Mouse (Mus musculus) MEL (cell line): ENCODE data around the gene Unc5b.

ENCODE experiments used
- GATA1 ChIP-seq: IDR thresholded peaks from 2 replicates; pipeline ENCODE4 v1.6.1; 2011; ENCODE audit warnings: low read depth, low read length, improper control_type of control experiment
- MAX ChIP-seq: IDR thresholded peaks from 2 replicates; pipeline ENCODE4 v1.6.1; 2011; ENCODE audit warnings: low read length, improper control_type of control experiment
- POLR2A ChIP-seq, 2 experiments: IDR thresholded peaks; 2 replicates each; pipeline ENCODE4 v1.6.1; 2011 to 2012; ENCODE audit warnings: low read length in 2 of 2, mild to moderate bottlenecking in 2 of 2, control low read depth in 1 of 2, improper control_type of control experiment in 1 of 2, low read depth in 1 of 2, moderate library complexity in 1 of 2; ENCODE audit not compliant: control insufficient read depth in 1 of 2, insufficient read depth in 1 of 2, poor library complexity in 1 of 2

DNA sequence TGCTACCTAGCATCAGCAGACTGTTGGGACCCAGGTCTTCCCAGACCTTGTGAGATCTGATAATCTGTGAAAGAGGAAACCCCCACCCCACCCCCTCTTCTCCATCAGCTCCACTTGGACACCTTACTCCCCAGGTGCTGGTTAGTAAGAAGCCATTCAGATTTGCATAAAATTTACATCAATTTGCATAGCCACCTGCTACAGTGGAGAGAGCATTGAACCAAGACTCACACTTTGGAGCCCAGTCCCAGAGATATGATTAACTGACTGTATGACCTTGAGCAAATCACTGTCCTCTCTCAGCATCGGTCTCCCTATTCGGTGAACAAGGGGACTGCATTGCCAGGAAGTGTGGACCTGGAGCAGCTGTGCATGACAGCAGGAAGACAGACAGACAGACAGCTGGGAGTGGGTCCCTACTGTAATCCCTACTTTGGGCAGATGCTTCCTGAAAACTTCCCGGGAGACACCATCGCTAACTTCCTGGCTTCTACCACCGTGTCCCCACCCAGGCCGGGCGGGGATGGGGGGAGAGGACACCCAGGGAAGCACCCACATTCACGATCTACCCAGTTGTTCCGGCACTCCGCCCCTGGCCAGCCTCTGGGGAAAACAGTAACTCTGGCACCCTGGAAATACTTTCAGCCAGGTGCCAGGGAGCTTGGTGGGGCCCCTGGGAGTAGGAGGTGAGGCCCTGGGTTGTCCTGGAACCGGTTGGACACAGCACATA is 30.0 kb downstream of the Unc5b start:
- TF ChIP-seq POLR2A (IDR thresholded peaks at IDR 0.05; ENCODE audit: control insufficient read depth in 1 of 2, insufficient read depth in 1 of 2, low read depth in 1 of 2, low read length in 2 of 2, poor library complexity in 1 of 2) (no peak), GATA1 (no peak), MAX (no peak)
